Mouse (Mus musculus) forebrain, embryonic 12.5 days (tissue): ENCODE measurements around the gene Rab40c. TPM values are rescaled to one million over a fixed set of nuclear protein-coding genes. Genes with fewer than 3 reads are reported as not detected.

Experiments used
- ATAC-seq: fragments of 200-750 bp; cut with Nextera tagmentation; 2 replicates; pipeline ENCODE4 v1.8.0; 2017; ENCODE audit warnings: moderate TSS enrichment; ENCODE audit not compliant: low FRiP score
- H3K27ac ChIP-seq: fragments of 300-500 bp; sonication (generic); 2 replicates; pipeline ENCODE4 v1.5.1; 2016; ENCODE audit warnings: mild to moderate bottlenecking
- H3K27me3 ChIP-seq: fragments of 300-500 bp; sonication (generic); 2 replicates; pipeline ENCODE4 v1.6.1; 2016; ENCODE audit warnings: mild to moderate bottlenecking
- H3K36me3 ChIP-seq: fragments of 300-500 bp; sonication (generic); replicated peaks from 2 replicates; pipeline ENCODE4 v1.6.1; 2016; ENCODE audit warnings: mild to moderate bottlenecking
- H3K4me1 ChIP-seq: fragments of 300-500 bp; sonication (generic); 2 replicates; pipeline ENCODE4 v1.6.1; 2016
- H3K4me2 ChIP-seq: fragments of 300-500 bp; sonication (generic); 2 replicates; pipeline ENCODE4 v1.6.1; 2016; ENCODE audit warnings: mild to moderate bottlenecking, moderate library complexity
- H3K4me3 ChIP-seq: fragments of 300-500 bp; sonication (generic); replicated peaks from 2 replicates; pipeline ENCODE4 v1.5.1; 2016; ENCODE audit warnings: mild to moderate bottlenecking
- H3K9ac ChIP-seq: fragments of 300-500 bp; sonication (generic); 2 replicates; pipeline ENCODE4 v1.6.1; 2016; ENCODE audit warnings: mild to moderate bottlenecking
- H3K9me3 ChIP-seq: fragments of 300-500 bp; sonication (generic); 2 replicates; pipeline ENCODE4 v1.6.1; 2016
- WGBS: fragments of 180-500 bp; shearing (Covaris S2); methylation state at CpG from one replicate; pipeline ENCODE4 v1.1.7; 2016; 5-methylcytosine and 5-hydroxymethylcytosine counted together
- polyA plus RNA-seq: library from polyadenylated mRNA; unstranded; fragments of >200 nt; fragmentation: Nextera tagmentation; extraction: Ambion mirVana; gene quantifications from 2 replicates; pipeline ENCODE4 v1.2.1, GENCODE M21; 2016

The Rab40c gene
- polyA plus RNA-seq, 1 experiment from 2014 or later = 36.5 TPM

DNA sequence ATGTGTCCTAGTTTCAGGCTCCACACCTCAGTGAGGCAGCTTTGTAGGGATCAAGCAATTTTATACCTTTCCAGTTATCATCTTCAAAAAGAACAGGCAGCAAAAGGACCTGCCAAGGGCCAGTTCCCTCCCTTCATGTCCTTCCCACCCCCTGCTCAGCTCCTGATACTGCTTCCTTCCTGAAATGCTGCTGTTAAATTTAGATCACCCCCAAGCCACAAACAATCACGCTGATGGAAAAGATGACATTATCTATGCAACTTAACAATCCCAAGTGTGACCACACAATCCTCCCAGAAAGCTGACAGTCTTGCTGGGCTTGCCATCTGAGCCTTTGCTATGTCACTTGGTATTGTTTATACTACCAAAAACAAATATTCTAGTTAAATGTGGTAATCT lies 5.7 kb downstream of the Rab40c start:
- no peak overlapping the region for H3K9ac ChIP-seq
- ATAC-seq = no peak
- no peaks in the 10 kb centered on the region for H3K9me3 ChIP-seq
- H3K27me3 ChIP-seq = no peaks in the 10 kb centered on the region
- H3K4me1 ChIP-seq = peaks cover 14% of the 10 kb centered on the region
- no peak overlapping the region for H3K27ac ChIP-seq
- no peak overlapping the region for H3K4me3 ChIP-seq
- H3K36me3 ChIP-seq = peaks cover 7% of the 10 kb centered on the region; the same call in 1 of the 2 replicates
- WGBS = 91% methylated on average over 1 of the region's 1 CpGs
- H3K4me2 ChIP-seq = no peak overlapping the region

DNA sequence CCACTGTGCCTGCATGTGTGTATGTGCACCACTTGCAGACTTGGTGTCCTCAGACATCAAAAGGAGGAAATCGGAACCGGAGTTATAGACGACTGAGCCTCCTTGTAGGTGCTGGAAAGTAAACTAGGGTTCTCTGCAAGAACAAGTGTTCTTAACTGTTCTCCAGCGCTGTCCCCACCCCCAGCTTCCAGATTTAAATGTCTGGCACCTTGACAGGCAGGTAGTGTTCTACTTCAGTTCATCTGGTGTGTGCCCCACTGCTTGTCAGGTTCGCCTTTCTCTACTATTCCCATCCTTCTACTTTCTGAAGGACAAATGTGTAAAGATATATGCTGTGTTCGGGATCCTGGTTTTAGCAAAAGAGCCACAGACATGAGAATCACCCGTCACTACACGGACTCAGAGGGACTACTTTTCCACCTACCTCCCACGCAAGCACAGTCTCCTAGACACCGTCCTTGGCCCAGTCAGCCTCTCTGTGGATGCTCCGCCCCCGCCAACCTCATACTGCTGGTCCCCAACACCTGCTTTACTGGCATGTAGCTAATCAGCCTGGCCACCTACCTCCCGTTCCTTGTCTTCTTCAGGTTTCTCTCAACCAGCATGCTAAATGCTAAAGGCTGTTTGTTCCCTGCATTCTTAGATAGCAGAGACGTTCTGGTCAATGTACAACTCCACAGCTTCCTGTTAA lies 6.2 kb downstream of the Rab40c start:
- no peak overlapping the region for H3K4me3 ChIP-seq
- H3K27ac ChIP-seq = no peak overlapping the region
- H3K4me2 ChIP-seq = no peak overlapping the region
- peaks cover 7% of the 10 kb centered on the region; the same call in 1 of the 2 replicates for H3K36me3 ChIP-seq
- H3K4me1 ChIP-seq = peaks cover 9% of the 10 kb centered on the region
- ATAC-seq = no peak
- H3K27me3 ChIP-seq = no peaks in the 10 kb centered on the region
- no peak overlapping the region for H3K9ac ChIP-seq
- whole genome bisulfite sequencing = 89% methylated on average over 14 of the region's 14 CpGs
- H3K9me3 ChIP-seq = no peaks in the 10 kb centered on the region

DNA sequence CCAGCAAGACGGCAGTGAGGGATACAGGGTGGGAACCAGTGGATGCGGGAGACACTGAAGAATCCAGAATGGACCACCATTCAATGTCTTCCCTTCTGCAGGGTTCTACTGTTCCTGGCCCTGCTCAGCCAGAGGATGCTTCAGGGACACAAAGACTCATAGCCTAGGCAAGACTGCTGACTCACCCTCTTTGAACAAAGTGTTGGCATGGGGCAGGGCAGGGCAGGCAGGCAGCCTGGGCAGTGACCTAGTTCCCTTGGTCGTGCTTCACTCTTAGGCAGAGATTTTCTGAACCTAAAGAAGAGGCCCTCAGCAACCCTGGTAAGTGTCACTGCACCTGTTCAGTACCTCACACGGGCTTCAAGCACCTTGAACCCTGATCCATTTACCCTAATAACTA lies 7.7 kb downstream of the Rab40c start:
- ATAC-seq = no peak
- Histone ChIP-seq H3K9me3 (no peaks in the 10 kb centered on the region), H3K4me1 (no peaks in the 10 kb centered on the region), H3K4me3 (no peak overlapping the region), H3K9ac (no peak overlapping the region), H3K36me3 (peaks cover 5% of the 10 kb centered on the region; the same call in 1 of the 2 replicates), H3K27me3 (no peaks in the 10 kb centered on the region), H3K4me2 (no peak overlapping the region), H3K27ac (no peak overlapping the region)
- WGBS = 90% methylated on average over 4 of the region's 4 CpGs

DNA sequence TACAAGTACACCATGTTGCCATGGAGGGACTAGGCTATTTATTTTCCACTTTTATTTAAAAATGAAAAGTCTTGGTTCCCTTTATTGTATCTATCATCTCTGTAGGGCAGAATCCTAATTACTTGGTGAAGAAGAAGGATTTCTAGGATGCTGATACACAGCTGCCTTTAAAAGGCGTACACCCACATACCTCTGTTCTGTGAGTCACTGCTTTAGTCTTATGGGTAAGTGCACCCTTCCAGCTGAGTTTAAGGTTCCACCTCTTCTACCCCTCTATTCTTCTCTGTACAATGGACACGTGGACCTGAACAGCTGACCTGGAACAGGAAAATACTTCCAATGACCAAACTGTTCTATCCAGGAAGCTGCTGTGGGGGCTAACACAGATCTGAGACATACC lies 11.9 kb downstream of the Rab40c start:
- ATAC-seq = no peak
- Histone ChIP-seq H3K9ac (no peak overlapping the region), H3K4me2 (no peak overlapping the region), H3K9me3 (no peaks in the 10 kb centered on the region), H3K4me1 (no peaks in the 10 kb centered on the region), H3K36me3 (0 out of 2 replicates have a peak, but pooled peaks cover 3% of the 10 kb centered on the region), H3K27ac (no peak overlapping the region), H3K4me3 (no peak overlapping the region), H3K27me3 (no peaks in the 10 kb centered on the region)
- 87% methylated on average over 2 of the region's 2 CpGs for WGBS

DNA sequence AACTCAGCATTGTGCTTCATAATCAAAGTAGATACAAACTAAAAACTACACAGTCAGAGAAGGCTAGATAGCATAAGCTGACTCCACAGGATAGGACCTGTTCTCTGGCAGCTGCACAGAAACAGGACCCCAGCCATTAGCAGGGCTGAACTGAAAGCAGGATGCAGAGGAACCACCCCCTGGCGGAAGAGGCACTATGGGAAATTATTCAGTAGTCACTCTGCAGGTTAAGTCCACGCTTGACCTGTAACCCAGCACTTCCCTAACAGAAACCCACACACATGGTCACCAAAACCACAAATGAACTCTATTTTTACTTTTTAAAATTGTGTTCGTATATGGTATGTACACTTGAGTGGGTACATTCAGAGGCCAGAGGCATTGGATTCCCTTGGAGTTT lies 16.5 kb downstream of the Rab40c start:
- Histone ChIP-seq H3K4me3 (no peak overlapping the region), H3K27ac (no peak overlapping the region), H3K9ac (no peak overlapping the region), H3K36me3 (peaks cover 8% of the 10 kb centered on the region; the same call in 1 of the 2 replicates), H3K4me2 (no peak overlapping the region), H3K27me3 (no peaks in the 10 kb centered on the region), H3K4me1 (no peaks in the 10 kb centered on the region), H3K9me3 (no peaks in the 10 kb centered on the region)
- ATAC-seq = no peak
- WGBS = 89% methylated on average over 3 of the region's 3 CpGs

DNA sequence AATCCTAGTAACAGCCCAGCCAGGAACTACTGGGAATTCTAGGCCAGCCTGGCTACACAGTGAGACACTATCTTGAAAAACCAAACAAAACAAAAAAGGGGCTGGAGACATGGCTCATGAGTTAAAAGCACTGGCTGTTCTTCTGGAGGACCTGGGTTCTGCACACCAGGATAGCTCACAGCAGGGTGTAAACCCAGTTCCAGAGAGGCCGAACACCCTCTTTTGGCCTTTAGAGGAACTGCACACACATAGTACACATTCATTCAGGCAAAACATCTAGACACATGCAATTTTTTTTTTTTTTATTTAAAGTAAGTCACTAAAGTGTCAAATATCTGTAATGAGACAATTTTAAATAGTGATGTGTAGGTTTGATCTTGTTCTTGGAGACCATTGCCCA lies 19.3 kb downstream of the Rab40c start:
- peaks cover 7% of the 10 kb centered on the region; the same call in 1 of the 2 replicates for H3K36me3 ChIP-seq
- H3K4me2 ChIP-seq = no peak overlapping the region
- H3K27me3 ChIP-seq = no peaks in the 10 kb centered on the region
- H3K4me3 ChIP-seq = no peak overlapping the region
- H3K9me3 ChIP-seq = no peaks in the 10 kb centered on the region
- H3K4me1 ChIP-seq = no peaks in the 10 kb centered on the region
- ATAC-seq = no peak
- WGBS = 95% methylated on average over 1 of the region's 1 CpGs
- H3K27ac ChIP-seq = no peak overlapping the region
- H3K9ac ChIP-seq = no peak overlapping the region

DNA sequence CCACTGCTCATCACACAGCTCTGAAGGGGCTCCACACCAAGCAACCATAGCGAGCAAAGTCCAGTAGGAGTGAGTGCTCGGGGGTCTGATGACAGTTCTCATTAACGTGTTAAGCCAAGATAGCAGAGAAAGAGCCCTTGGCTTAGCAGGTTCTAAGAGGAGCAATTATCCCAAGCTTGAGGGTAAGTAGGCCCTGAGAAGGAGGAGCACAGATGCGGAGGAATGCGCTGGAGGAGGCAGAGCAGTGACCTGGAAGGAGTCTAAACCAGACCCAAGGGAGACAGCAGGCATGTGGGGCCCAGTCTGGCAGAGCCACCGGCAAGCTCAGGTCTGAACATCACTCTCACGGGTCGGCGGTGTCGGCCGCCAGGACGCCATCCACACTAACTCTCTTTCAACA lies 23.6 kb downstream of the Rab40c start:
- Histone ChIP-seq H3K4me3 (no peak overlapping the region), H3K9me3 (no peaks in the 10 kb centered on the region), H3K9ac (no peak overlapping the region), H3K4me2 (no peak overlapping the region), H3K27me3 (no peaks in the 10 kb centered on the region), H3K36me3 (peaks cover 7% of the 10 kb centered on the region; the same call in 1 of the 2 replicates), H3K4me1 (peaks cover 4% of the 10 kb centered on the region; the same call in 1 of the 2 replicates), H3K27ac (0 out of 2 replicates have a peak overlapping the region, but pooled peaks have one; percentile 13)
- WGBS = 70% methylated on average over 12 of the region's 12 CpGs
- no peak for ATAC-seq

DNA sequence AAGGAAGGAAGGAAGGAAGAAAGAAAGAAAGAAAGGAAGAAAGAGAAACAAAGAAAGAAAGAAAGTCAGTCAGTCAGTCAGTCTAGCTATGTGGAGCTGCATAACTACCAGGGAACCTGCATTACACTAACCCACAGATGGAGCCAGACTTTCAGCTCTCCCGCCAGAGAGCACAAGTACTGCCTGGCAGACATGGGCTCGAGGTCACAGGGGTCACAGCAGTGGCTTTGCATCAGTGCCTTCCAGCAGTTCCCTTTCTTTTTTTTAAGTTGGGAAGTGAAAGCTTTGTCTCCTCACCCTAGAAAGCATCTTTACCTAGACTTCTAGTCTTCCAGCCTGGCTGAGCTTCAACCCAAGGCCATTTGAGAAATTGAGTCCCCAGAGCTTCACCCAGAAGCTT lies 24.1 kb downstream of the Rab40c start:
- Histone ChIP-seq H3K36me3 (peaks cover 3% of the 10 kb centered on the region; the same call in 1 of the 2 replicates), H3K27me3 (no peaks in the 10 kb centered on the region), H3K4me2 (no peak overlapping the region), H3K4me1 (peaks cover 4% of the 10 kb centered on the region; the same call in 1 of the 2 replicates), H3K4me3 (no peak overlapping the region), H3K9ac (no peak overlapping the region), H3K27ac (no peak overlapping the region), H3K9me3 (no peaks in the 10 kb centered on the region)
- 47% methylated on average over 2 of the region's 2 CpGs for WGBS
- ATAC-seq = no peak

DNA sequence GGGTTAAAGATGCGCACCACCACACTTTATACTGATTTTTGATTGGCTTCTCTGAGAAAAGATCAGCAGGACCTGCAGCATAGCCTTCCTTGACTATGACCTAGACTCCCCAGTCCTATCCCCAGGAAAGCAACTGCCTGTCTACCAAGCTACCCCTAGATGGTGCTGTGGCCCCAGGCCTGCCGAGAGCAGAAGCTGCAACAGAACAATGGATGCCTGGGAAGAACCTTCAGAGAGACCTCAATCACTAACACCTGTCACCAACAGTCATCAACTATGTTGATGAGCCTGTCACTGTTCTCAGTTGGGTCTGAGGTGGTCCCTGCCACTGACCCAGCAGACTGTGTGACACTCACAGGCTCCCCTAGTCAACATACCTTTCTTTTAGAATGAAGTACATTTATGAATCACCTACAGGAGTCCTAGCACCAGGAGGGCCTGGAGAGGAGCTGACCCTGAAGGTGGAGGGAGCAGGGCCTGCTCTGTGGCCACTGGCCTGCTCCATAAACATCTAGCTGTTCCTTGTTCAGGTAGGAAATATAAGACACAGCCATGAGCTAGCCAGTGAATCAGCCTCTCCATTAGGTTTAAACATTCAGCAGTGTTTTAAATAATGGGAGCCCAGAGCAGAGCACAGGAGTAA lies 25.4 kb downstream of the Rab40c start:
- Histone ChIP-seq H3K4me3 (no peak overlapping the region), H3K9ac (no peak overlapping the region), H3K27ac (peak overlapping the region; percentile 68), H3K4me1 (peaks cover 4% of the 10 kb centered on the region; the same call in 1 of the 2 replicates), H3K36me3 (peaks cover 11% of the 10 kb centered on the region; the same call in 1 of the 2 replicates), H3K27me3 (no peaks in the 10 kb centered on the region), H3K4me2 (no peak overlapping the region), H3K9me3 (no peaks in the 10 kb centered on the region)
- ATAC-seq = peak; percentile 86
- 30% methylated on average over 2 of the region's 2 CpGs for WGBS

DNA sequence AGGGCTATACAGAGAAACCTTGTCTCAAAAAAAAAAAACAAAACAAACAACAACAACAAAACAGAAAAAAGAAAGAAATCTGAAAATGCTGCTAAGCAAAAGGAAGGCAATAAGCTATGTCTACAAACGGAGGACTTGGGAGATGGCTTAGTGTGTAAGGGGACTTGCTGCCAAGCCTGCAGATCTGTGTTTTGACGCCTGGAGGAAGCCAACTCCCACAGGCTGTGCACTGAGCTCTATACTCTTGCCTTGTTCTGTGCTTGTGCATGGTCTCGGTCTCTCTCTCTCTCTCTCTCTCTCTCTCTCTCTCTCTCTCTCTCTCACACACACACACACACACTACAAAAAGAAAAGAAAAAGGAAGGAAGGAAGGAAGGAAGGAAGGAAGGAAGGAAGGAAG lies 30.7 kb downstream of the Rab40c start:
- Histone ChIP-seq H3K36me3 (peaks cover 32% of the 10 kb centered on the region), H3K27ac (no peak overlapping the region), H3K4me1 (no peaks in the 10 kb centered on the region), H3K27me3 (no peaks in the 10 kb centered on the region), H3K4me3 (no peak overlapping the region), H3K9ac (no peak overlapping the region), H3K4me2 (no peak overlapping the region), H3K9me3 (no peaks in the 10 kb centered on the region)
- WGBS = 89% methylated on average over 3 of the region's 3 CpGs
- ATAC-seq = no peak

DNA sequence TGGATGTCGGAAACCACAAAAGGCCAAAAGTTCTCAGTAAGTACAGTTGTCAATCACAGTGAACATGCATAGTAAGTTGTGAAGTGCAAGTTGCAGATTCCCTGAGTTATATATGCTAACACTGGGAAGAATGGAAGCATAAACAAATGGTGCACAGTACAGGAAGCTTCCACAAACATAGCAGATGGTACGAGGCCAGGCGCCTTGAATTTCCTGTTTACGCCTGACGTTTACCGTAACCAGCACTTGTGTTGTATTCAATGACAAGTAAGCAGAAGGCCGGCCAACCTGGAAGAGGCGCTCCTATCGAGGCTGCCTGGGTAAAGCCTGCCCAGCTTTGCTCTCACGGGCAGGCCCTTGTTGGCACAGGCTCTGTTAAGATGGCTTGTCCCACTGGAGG lies 32.1 kb downstream of the Rab40c start:
- Histone ChIP-seq H3K27me3 (no peaks in the 10 kb centered on the region), H3K4me2 (no peak overlapping the region), H3K4me1 (peaks cover 4% of the 10 kb centered on the region; the same call in 1 of the 2 replicates), H3K4me3 (no peak overlapping the region), H3K36me3 (peaks cover 45% of the 10 kb centered on the region), H3K27ac (no peak overlapping the region), H3K9me3 (no peaks in the 10 kb centered on the region), H3K9ac (no peak overlapping the region)
- ATAC-seq = no peak
- WGBS = 91% methylated on average over 10 of the region's 10 CpGs

DNA sequence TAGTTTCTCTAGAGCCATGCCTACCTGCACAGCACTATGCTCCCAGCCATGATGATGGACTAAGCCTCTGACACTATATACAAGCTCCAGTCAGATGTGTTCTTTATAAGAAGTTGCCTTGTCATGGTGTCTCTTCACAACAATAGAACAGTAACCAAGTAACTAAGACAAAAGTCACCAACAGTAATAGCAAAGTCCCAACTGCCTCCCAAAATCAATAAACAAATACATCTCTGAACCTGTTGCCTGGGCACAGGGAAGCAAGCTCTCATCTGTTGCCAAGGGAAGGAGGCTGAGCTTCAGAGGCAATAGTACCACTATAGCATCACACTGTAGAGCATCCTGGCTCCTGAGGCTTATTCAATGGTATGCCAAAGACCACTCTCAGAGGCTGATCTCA lies 32.7 kb downstream of the Rab40c start:
- Histone ChIP-seq H3K4me2 (no peak overlapping the region), H3K9ac (no peak overlapping the region), H3K27me3 (no peaks in the 10 kb centered on the region), H3K27ac (no peak overlapping the region), H3K9me3 (no peaks in the 10 kb centered on the region), H3K36me3 (peaks cover 51% of the 10 kb centered on the region), H3K4me1 (peaks cover 6% of the 10 kb centered on the region), H3K4me3 (no peak overlapping the region)
- ATAC-seq = no peak

DNA sequence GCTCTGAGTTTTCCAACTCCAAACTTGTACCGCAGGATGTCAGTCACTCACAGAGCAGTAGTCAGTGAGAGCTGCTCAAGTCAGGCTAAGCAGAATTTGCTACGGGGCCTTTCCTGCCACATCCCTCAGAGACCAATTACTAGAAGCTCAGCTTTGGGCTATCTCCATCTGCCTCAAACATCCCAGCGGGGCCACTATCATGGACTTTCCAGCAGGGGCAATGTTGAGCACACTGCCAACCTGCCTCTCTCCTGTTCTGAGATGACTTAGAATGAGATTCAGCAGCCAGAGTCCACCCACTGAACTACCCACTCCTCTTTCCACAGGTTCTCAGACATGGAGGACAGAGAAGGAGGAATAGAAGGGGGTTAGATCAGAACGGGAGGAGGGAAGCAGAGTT lies 33.9 kb downstream of the Rab40c start:
- no peak overlapping the region for H3K27ac ChIP-seq
- H3K4me3 ChIP-seq = no peak overlapping the region
- no peaks in the 10 kb centered on the region for H3K27me3 ChIP-seq
- H3K36me3 ChIP-seq = peaks cover 51% of the 10 kb centered on the region
- no peaks in the 10 kb centered on the region for H3K9me3 ChIP-seq
- no peak overlapping the region for H3K4me2 ChIP-seq
- 72% methylated on average over 4 of the region's 4 CpGs for WGBS
- no peak overlapping the region for H3K9ac ChIP-seq
- no peak for ATAC-seq
- H3K4me1 ChIP-seq = peaks cover 18% of the 10 kb centered on the region
